Mouse (Mus musculus) cortical plate, adult 2 months (tissue): ENCODE results near the gene Sun1. TPM values are rescaled to one million over a fixed set of nuclear protein-coding genes. Genes with fewer than 3 reads are reported as not detected.
A peak's percentile ranks its signal among the peaks of the same experiment; 100 is the strongest.

ENCODE experiments used
- H3K27ac ChIP-seq: fragments of 200-500 bp; 2 replicates; pipeline ENCODE4 v1.5.1; 2012; ENCODE audit warnings: low read length, control low read depth, inconsistent platforms; ENCODE audit not compliant: insufficient read depth
- H3K4me1 ChIP-seq: fragments of 200-500 bp; 2 replicates; pipeline ENCODE4 v1.6.1; 2011; ENCODE audit warnings: low read length; ENCODE audit not compliant: control insufficient read depth, insufficient read depth
- H3K4me3 ChIP-seq: fragments of 200-500 bp; 2 replicates; pipeline ENCODE4 v1.5.1; 2011; ENCODE audit warnings: mild to moderate bottlenecking, low read length, control low read depth; ENCODE audit not compliant: insufficient read depth
- CTCF ChIP-seq: fragments of 200-500 bp; IDR thresholded peaks from 2 replicates; pipeline ENCODE4 v1.5.1; 2011; ENCODE audit warnings: mild to moderate bottlenecking, control low read depth, low read length; ENCODE audit not compliant: insufficient read depth; ENCODE audit errors: extremely low read depth
- POLR2A ChIP-seq: fragments of 200-500 bp; IDR thresholded peaks from 2 replicates; pipeline ENCODE4 v1.6.1; 2011; ENCODE audit warnings: mild to moderate bottlenecking, low read length, control low read depth; ENCODE audit not compliant: insufficient read depth; ENCODE audit errors: extremely low read depth
- polyA plus RNA-seq: library from polyadenylated mRNA; depleted of rRNA; stranded (reverse); fragments of >200 nt; gene quantifications from 2 replicates; pipeline ENCODE4 v1.2.3, GENCODE M21; 2012; rRNA removed

Sun1 gene
- 115 and 128 TPM in 2 replicates for polyA plus RNA-seq

- H3K4me3 ChIP-seq = peak within 1 kb of the TSS; percentile 63
- H3K27ac ChIP-seq = peak within 1 kb of the TSS; percentile 91
- H3K4me1 ChIP-seq = peaks cover 14% of the 10 kb centered on the region
- peak; percentile 81 for TF ChIP-seq POLR2A
- no peak for TF ChIP-seq CTCF
Observed at GRCm38 (mm10) chr5:139199995-139200769, at the start of gene Sun1. Gene Sun1, plus strand, starts transcription at chr5:139200637.

- H3K27ac ChIP-seq = no peak overlapping the region
- no peak overlapping the region for H3K4me3 ChIP-seq
- no peaks in the 10 kb centered on the region for H3K4me1 ChIP-seq
- no peak for TF ChIP-seq POLR2A
- no peak for TF ChIP-seq CTCF
Observed at GRCm38 (mm10) chr5:139160899-139161298, 39.5 kb upstream of the Sun1 start.

- TF ChIP-seq CTCF (no peak), POLR2A (no peak)
- no peak overlapping the region for H3K4me3 ChIP-seq
- H3K4me1 ChIP-seq = no peaks in the 10 kb centered on the region
- no peak overlapping the region for H3K27ac ChIP-seq
Observed at GRCm38 (mm10) chr5:139161632-139162031, 38.8 kb upstream of the Sun1 start.

GRCm38 (mm10) chr5:139166781-139167361 is 33.6 kb upstream of the Sun1 start:
- Histone ChIP-seq H3K4me3 (no peak overlapping the region), H3K27ac (no peak overlapping the region), H3K4me1 (no peaks in the 10 kb centered on the region)
- TF ChIP-seq CTCF = no peak
- TF ChIP-seq POLR2A = no peak

- no peak for TF ChIP-seq CTCF
- no peak for TF ChIP-seq POLR2A
Observed at GRCm38 (mm10) chr5:139167548-139167947, 32.9 kb upstream of the Sun1 start.

GRCm38 (mm10) chr5:139171929-139172328 is 28.5 kb upstream of the Sun1 start:
- no peak for TF ChIP-seq POLR2A
- no peak for TF ChIP-seq CTCF
- Histone ChIP-seq H3K4me1 (no peaks in the 10 kb centered on the region), H3K4me3 (no peak overlapping the region), H3K27ac (no peak overlapping the region)

More at GRCm38 (mm10) chr5:139167548-139167947, 32.9 kb upstream of the Sun1 start:
- Histone ChIP-seq H3K27ac (no peak overlapping the region), H3K4me1 (no peaks in the 10 kb centered on the region), H3K4me3 (no peak overlapping the region)

GRCm38 (mm10) chr5:139174141-139174540 is 26.3 kb upstream of the Sun1 start:
- H3K4me1 ChIP-seq = no peaks in the 10 kb centered on the region
- H3K4me3 ChIP-seq = no peak overlapping the region
- TF ChIP-seq CTCF = no peak
- TF ChIP-seq POLR2A = no peak
- no peak overlapping the region for H3K27ac ChIP-seq

- Histone ChIP-seq H3K27ac (no peak overlapping the region), H3K4me1 (no peaks in the 10 kb centered on the region), H3K4me3 (no peak overlapping the region)
- TF ChIP-seq POLR2A (no peak), CTCF (no peak)
Observed at GRCm38 (mm10) chr5:139174556-139175547, 25.6 kb upstream of the Sun1 start.
